Mouse (Mus musculus) stomach, postnatal 0 days (tissue): ENCODE results near the gene Cwc15. TPM values are rescaled to one million over a fixed set of nuclear protein-coding genes. Genes with fewer than 3 reads are reported as not detected.

Source experiments
- ATAC-seq: fragments of 200-750 bp; cut with Nextera tagmentation; 2 replicates; pipeline ENCODE4 v1.8.0; 2017; ENCODE audit not compliant: low FRiP score, low TSS enrichment
- DNase-seq: peaks from one replicate; pipeline ENCODE4 v3.0.0-alpha.2; 2016; ENCODE audit warnings: low spot score
- H3K27ac ChIP-seq: fragments of 300-500 bp; sonication (generic); replicated peaks from 2 replicates; pipeline ENCODE4 v1.5.1; 2014; ENCODE audit warnings: mild to moderate bottlenecking, control low read depth
- H3K27me3 ChIP-seq: fragments of 300-500 bp; sonication (generic); 2 replicates; pipeline ENCODE4 v1.6.1; 2014; ENCODE audit warnings: low read length; ENCODE audit not compliant: control insufficient read depth, insufficient read depth
- H3K36me3 ChIP-seq: fragments of 300-500 bp; sonication (generic); 2 replicates; pipeline ENCODE4 v1.6.1; 2014; ENCODE audit warnings: low read length, mixed read lengths; ENCODE audit not compliant: control insufficient read depth, insufficient read depth
- H3K4me1 ChIP-seq: fragments of 300-500 bp; sonication (generic); replicated peaks from 2 replicates; pipeline ENCODE4 v1.6.1; 2014; ENCODE audit warnings: antibody characterized with exemption; ENCODE audit not compliant: control insufficient read depth, insufficient read depth
- H3K4me2 ChIP-seq: fragments of 300-500 bp; sonication (generic); replicated peaks from 2 replicates; pipeline ENCODE4 v1.6.1; 2014; ENCODE audit warnings: low read depth, mild to moderate bottlenecking, control low read depth, moderate library complexity
- H3K4me3 ChIP-seq: fragments of 300-500 bp; sonication (generic); 2 replicates; pipeline ENCODE4 v1.5.1; 2014; ENCODE audit warnings: low read depth, low read length, control low read depth
- H3K9ac ChIP-seq: fragments of 300-500 bp; sonication (generic); 2 replicates; pipeline ENCODE4 v1.6.1; 2014; ENCODE audit warnings: mild to moderate bottlenecking, low read length, control low read depth, mixed read lengths
- H3K9me3 ChIP-seq: fragments of 300-500 bp; sonication (generic); 2 replicates; pipeline ENCODE4 v1.6.1; 2016; ENCODE audit warnings: low read length; ENCODE audit not compliant: control insufficient read depth
- CTCF ChIP-seq: IDR thresholded peaks from 2 replicates; pipeline ENCODE4 v1.5.1; 2016; ENCODE audit warnings: antibody characterized with exemption, low read depth, mild to moderate bottlenecking, moderate library complexity
- EP300 ChIP-seq: optimal IDR thresholded peaks from 2 replicates; pipeline ENCODE3; 2016; ENCODE audit warnings: antibody characterized with exemption
- WGBS: fragments of 180-500 bp; shearing (Covaris S2); extraction: QIAGEN DNeasy Blood & Tissue Kit; methylation state at CpG from one replicate; pipeline ENCODE4 v1.1.7; 2014; 5-methylcytosine and 5-hydroxymethylcytosine counted together
- polyA plus RNA-seq: library from polyadenylated mRNA; unstranded; fragments of >200 nt; fragmentation: Nextera tagmentation; extraction: Ambion mirVana; gene quantifications from 2 replicates; pipeline ENCODE4 v1.2.1, GENCODE M21; 2015

Gene Cwc15
- polyA plus RNA-seq, 1 experiment from 2014 or later = 120 TPM

- no peak for DNase-seq
- no peaks in the 10 kb centered on the region for H3K27me3 ChIP-seq
- no peak overlapping the region for H3K27ac ChIP-seq
- 34% methylated on average over 3 of the region's 3 CpGs for WGBS
- no peak for TF ChIP-seq EP300
- no peak for TF ChIP-seq CTCF
- H3K9me3 ChIP-seq = no peaks in the 10 kb centered on the region
- H3K4me1 ChIP-seq = 0 out of 2 replicates have a peak, but pooled peaks cover 2% of the 10 kb centered on the region
- no peak overlapping the region for H3K9ac ChIP-seq
- no peak overlapping the region for H3K4me2 ChIP-seq
- no peaks in the 10 kb centered on the region for H3K36me3 ChIP-seq
- ATAC-seq = no peak
- no peak overlapping the region for H3K4me3 ChIP-seq
Measured at GRCm38 (mm10) chr9:14520971-14521670, 20.7 kb downstream of the Cwc15 start.

- no peaks in the 10 kb centered on the region for H3K36me3 ChIP-seq
- no peak for ATAC-seq
- H3K9ac ChIP-seq = no peak overlapping the region
- no peak overlapping the region for H3K4me3 ChIP-seq
- 0 out of 2 replicates have a peak, but pooled peaks cover 2% of the 10 kb centered on the region for H3K4me1 ChIP-seq
- H3K4me2 ChIP-seq = no peak overlapping the region
- no peak overlapping the region for H3K27ac ChIP-seq
- 25% methylated on average over 2 of the region's 2 CpGs for WGBS
- TF ChIP-seq CTCF (no peak), EP300 (no peak)
- H3K9me3 ChIP-seq = no peaks in the 10 kb centered on the region
- DNase-seq = no peak
- no peaks in the 10 kb centered on the region for H3K27me3 ChIP-seq
Measured at GRCm38 (mm10) chr9:14521695-14522094, 21.3 kb downstream of the Cwc15 start.

- no peaks in the 10 kb centered on the region for H3K9me3 ChIP-seq
- peak; percentile 93 for TF ChIP-seq CTCF
- no peak for TF ChIP-seq EP300
- H3K4me1 ChIP-seq = 0 out of 2 replicates have a peak, but pooled peaks cover 2% of the 10 kb centered on the region
- ATAC-seq = peak; percentile 78
- H3K4me2 ChIP-seq = no peak overlapping the region
- no peak overlapping the region for H3K27ac ChIP-seq
- no peak overlapping the region for H3K9ac ChIP-seq
- peak; percentile 78 for DNase-seq
- 2% methylated on average over 4 of the region's 4 CpGs for WGBS
- no peaks in the 10 kb centered on the region for H3K36me3 ChIP-seq
- H3K27me3 ChIP-seq = no peaks in the 10 kb centered on the region
- no peak overlapping the region for H3K4me3 ChIP-seq
Measured at GRCm38 (mm10) chr9:14523408-14524043, 23.1 kb downstream of the Cwc15 start.

- Histone ChIP-seq H3K36me3 (no peaks in the 10 kb centered on the region), H3K9ac (no peak overlapping the region), H3K4me2 (no peak overlapping the region), H3K4me3 (no peak overlapping the region), H3K27ac (no peak overlapping the region), H3K4me1 (no peaks in the 10 kb centered on the region), H3K27me3 (no peaks in the 10 kb centered on the region), H3K9me3 (no peaks in the 10 kb centered on the region)
- ATAC-seq (0 out of 2 replicates have a peak, but pooled peaks have one; percentile 64), DNase-seq (peak; percentile 57)
- WGBS = 37% methylated on average over 5 of the region's 5 CpGs
- TF ChIP-seq CTCF (no peak), EP300 (no peak)
Measured at GRCm38 (mm10) chr9:14530004-14530403, 29.6 kb downstream of the Cwc15 start.

GRCm38 (mm10) chr9:14532283-14532682, 31.9 kb downstream of the Cwc15 start:
- H3K4me1 ChIP-seq = no peaks in the 10 kb centered on the region
- no peak overlapping the region for H3K9ac ChIP-seq
- WGBS = 50% methylated on average over 3 of the region's 3 CpGs
- ATAC-seq (no peak), DNase-seq (no peak)
- no peaks in the 10 kb centered on the region for H3K27me3 ChIP-seq
- H3K9me3 ChIP-seq = no peaks in the 10 kb centered on the region
- no peak overlapping the region for H3K27ac ChIP-seq
- no peak for TF ChIP-seq EP300
- TF ChIP-seq CTCF = no peak
- no peak overlapping the region for H3K4me3 ChIP-seq
- H3K4me2 ChIP-seq = no peak overlapping the region
- no peaks in the 10 kb centered on the region for H3K36me3 ChIP-seq

- H3K9me3 ChIP-seq = no peaks in the 10 kb centered on the region
- TF ChIP-seq CTCF (no peak), EP300 (no peak)
- no peak overlapping the region for H3K4me3 ChIP-seq
- no peak overlapping the region for H3K4me2 ChIP-seq
- WGBS = 84% methylated on average over 2 of the region's 2 CpGs
- no peak overlapping the region for H3K9ac ChIP-seq
- H3K4me1 ChIP-seq = no peaks in the 10 kb centered on the region
- ATAC-seq (no peak), DNase-seq (no peak)
- no peaks in the 10 kb centered on the region for H3K36me3 ChIP-seq
- no peak overlapping the region for H3K27ac ChIP-seq
- H3K27me3 ChIP-seq = no peaks in the 10 kb centered on the region
Measured at GRCm38 (mm10) chr9:14533659-14534058, 33.2 kb downstream of the Cwc15 start.
